Mouse (Mus musculus) E14TG2a.4 (cell line): ENCODE measurements around the gene Rundc3a.
"Not testable (repeated sequence)": the region's sequence is repeated elsewhere in the genome, so short reads cannot be mapped to it uniquely, and the experiment has no call there.

ENCODE experiments used
- CTCF ChIP-seq: conservative IDR thresholded peaks from 2 replicates; pipeline ENCODE4 v1.5.1; 2014; ENCODE audit warnings: low read length
- POU5F1 ChIP-seq: IDR thresholded peaks from 2 replicates; pipeline ENCODE4 v1.6.1; 2014; ENCODE audit warnings: low read length, borderline replicate concordance

- not testable (repeated sequence) for TF ChIP-seq CTCF, POU5F1
Measured at GRCm38 (mm10) chr11:102389436-102389835, 3.8 kb upstream of the Rundc3a start.
